Mouse (Mus musculus): Measurements from ENCODE around the gene Glt6d1.
A peak's percentile ranks its signal among the peaks of the same experiment; 100 is the strongest.
"Not testable (repeated sequence)": the region's sequence is repeated elsewhere in the genome, so short reads cannot be mapped to it uniquely, and the experiment has no call there.

The Glt6d1 gene

GRCm38 (mm10) chr2:25815748-25816147 lies at the start of gene Glt6d1:
TSS of gene Glt6d1 (minus strand) at chr2:25815848.
- DNase-seq, result not testable (repeated sequence)

GRCm38 (mm10) chr2:25865412-25865811 lies 49.8 kb upstream of the Glt6d1 start:
- DNase-seq, result no peak

- no peak for DNase-seq
Observed at GRCm38 (mm10) chr2:25864230-25864629, 48.6 kb upstream of the Glt6d1 start.

- DNase-seq, result peak; percentile 45
Observed at GRCm38 (mm10) chr2:25863337-25864131, 47.9 kb upstream of the Glt6d1 start, which contains the start of gene Kcnt1. TSS of gene Kcnt1 (plus strand) at chr2:25863734.

GRCm38 (mm10) chr2:25862696-25863270 lies 47.1 kb upstream of the Glt6d1 start:
- no peak for DNase-seq

GRCm38 (mm10) chr2:25862038-25862437 lies 46.4 kb upstream of the Glt6d1 start:
- peak; percentile 47 for DNase-seq

GRCm38 (mm10) chr2:25859891-25860290 lies 44.2 kb upstream of the Glt6d1 start:
- DNase-seq, result peak; percentile 29

GRCm38 (mm10) chr2:25853998-25854397 lies 38.4 kb upstream of the Glt6d1 start:
- DNase-seq, result no peak

GRCm38 (mm10) chr2:25852626-25853025 lies 37.0 kb upstream of the Glt6d1 start:
- peak; percentile 41 for DNase-seq

- peak; percentile 41 for DNase-seq
Observed at GRCm38 (mm10) chr2:25850330-25850729, 34.7 kb upstream of the Glt6d1 start.

GRCm38 (mm10) chr2:25847226-25847625 lies 31.6 kb upstream of the Glt6d1 start, which contains the start of gene Sohlh1:
TSS of gene Sohlh1 (minus strand) at chr2:25847248.
- DNase-seq, result no peak

- DNase-seq, result no peak
Observed at GRCm38 (mm10) chr2:25846516-25846915, 30.9 kb upstream of the Glt6d1 start.

GRCm38 (mm10) chr2:25844097-25844496 lies 28.4 kb upstream of the Glt6d1 start:
- no peak for DNase-seq

- no peak for DNase-seq
Observed at GRCm38 (mm10) chr2:25842758-25843157, 27.1 kb upstream of the Glt6d1 start.

- no peak for DNase-seq
Observed at GRCm38 (mm10) chr2:25842161-25842560, 26.5 kb upstream of the Glt6d1 start.

GRCm38 (mm10) chr2:25836291-25836690 lies 20.6 kb upstream of the Glt6d1 start:
- peak; percentile 75 for DNase-seq

GRCm38 (mm10) chr2:25830786-25831185 lies 15.1 kb upstream of the Glt6d1 start:
- no peak for DNase-seq

GRCm38 (mm10) chr2:25828344-25828947 lies 12.8 kb upstream of the Glt6d1 start:
- no peak for DNase-seq

- no peak for DNase-seq
Observed at GRCm38 (mm10) chr2:25824751-25825150, 9.1 kb upstream of the Glt6d1 start.

GRCm38 (mm10) chr2:25822806-25823205 lies 7.2 kb upstream of the Glt6d1 start, which contains the start of gene Lcn9:
TSS of gene Lcn9 (plus strand) at chr2:25823153.
- no peak for DNase-seq

GRCm38 (mm10) chr2:25813364-25813763 lies 2.3 kb downstream of the Glt6d1 start:
- DNase-seq, result no peak

GRCm38 (mm10) chr2:25811711-25812110 lies 3.9 kb downstream of the Glt6d1 start:
- peak; percentile 60 for DNase-seq

GRCm38 (mm10) chr2:25798065-25798464 lies 17.6 kb downstream of the Glt6d1 start:
- no peak for DNase-seq

GRCm38 (mm10) chr2:25797635-25798034 lies 18.0 kb downstream of the Glt6d1 start:
- DNase-seq, result no peak
